Mouse (Mus musculus) midbrain, embryonic 12.5 days (tissue): ENCODE results near the gene Cpne4. TPM values are rescaled to one million over a fixed set of nuclear protein-coding genes. Genes with fewer than 3 reads are reported as not detected.

Source experiments
- ATAC-seq: fragments of 200-750 bp; cut with Nextera tagmentation; 2 replicates; pipeline ENCODE4 v1.8.0; 2017; ENCODE audit warnings: low read depth, moderate TSS enrichment, moderate library complexity; ENCODE audit not compliant: low FRiP score
- H3K27ac ChIP-seq: fragments of 300-500 bp; sonication (generic); replicated peaks from 2 replicates; pipeline ENCODE4 v1.5.1; 2016; ENCODE audit warnings: mild to moderate bottlenecking
- H3K27me3 ChIP-seq: fragments of 300-500 bp; sonication (generic); 2 replicates; pipeline ENCODE4 v1.6.1; 2016; ENCODE audit warnings: mild to moderate bottlenecking
- H3K36me3 ChIP-seq: fragments of 300-500 bp; sonication (generic); 2 replicates; pipeline ENCODE4 v1.6.1; 2016
- H3K4me1 ChIP-seq: fragments of 300-500 bp; sonication (generic); 2 replicates; pipeline ENCODE4 v1.6.1; 2016
- H3K4me2 ChIP-seq: fragments of 300-500 bp; sonication (generic); replicated peaks from 2 replicates; pipeline ENCODE4 v1.6.1; 2016; ENCODE audit warnings: mild to moderate bottlenecking, moderate library complexity
- H3K4me3 ChIP-seq: fragments of 300-500 bp; sonication (generic); 2 replicates; pipeline ENCODE4 v1.5.1; 2016; ENCODE audit warnings: mild to moderate bottlenecking
- H3K9ac ChIP-seq: fragments of 300-500 bp; sonication (generic); replicated peaks from 2 replicates; pipeline ENCODE4 v1.6.1; 2016; ENCODE audit warnings: mild to moderate bottlenecking, moderate library complexity
- H3K9me3 ChIP-seq: fragments of 300-500 bp; sonication (generic); 2 replicates; pipeline ENCODE4 v1.6.1; 2016; ENCODE audit warnings: mild to moderate bottlenecking
- WGBS: fragments of 180-500 bp; shearing (Covaris S2); methylation state at CpG from one replicate; pipeline ENCODE4 v1.1.7; 2016; 5-methylcytosine and 5-hydroxymethylcytosine counted together
- polyA plus RNA-seq: library from polyadenylated mRNA; unstranded; fragments of >200 nt; fragmentation: Nextera tagmentation; extraction: Ambion mirVana; gene quantifications from 2 replicates; pipeline ENCODE4 v1.2.1, GENCODE M21; 2016

The Cpne4 gene
- polyA plus RNA-seq, 1 experiment from 2014 or later: 3.9 TPM

GRCm38 (mm10) chr9:104710831-104711230 lies 163.7 kb downstream of the Cpne4 start:
- no peak for ATAC-seq
- Histone ChIP-seq H3K27ac (no peak overlapping the region), H3K4me2 (no peak overlapping the region), H3K9ac (no peak overlapping the region), H3K9me3 (no peaks in the 10 kb centered on the region), H3K4me1 (no peaks in the 10 kb centered on the region), H3K27me3 (no peaks in the 10 kb centered on the region), H3K36me3 (no peaks in the 10 kb centered on the region), H3K4me3 (no peak overlapping the region)
- 87% methylated on average over 5 of the region's 5 CpGs for WGBS

GRCm38 (mm10) chr9:104725311-104725710 lies 178.2 kb downstream of the Cpne4 start:
- Histone ChIP-seq H3K27me3 (no peaks in the 10 kb centered on the region), H3K4me2 (no peak overlapping the region), H3K4me1 (no peaks in the 10 kb centered on the region), H3K27ac (no peak overlapping the region), H3K4me3 (no peak overlapping the region), H3K36me3 (no peaks in the 10 kb centered on the region), H3K9me3 (0 out of 2 replicates have a peak, but pooled peaks cover 8% of the 10 kb centered on the region), H3K9ac (no peak overlapping the region)
- WGBS: 90% methylated on average over 2 of the region's 2 CpGs
- no peak for ATAC-seq

- Histone ChIP-seq H3K4me2 (no peak overlapping the region), H3K9ac (no peak overlapping the region), H3K4me3 (no peak overlapping the region), H3K27ac (no peak overlapping the region), H3K9me3 (no peaks in the 10 kb centered on the region), H3K36me3 (no peaks in the 10 kb centered on the region), H3K4me1 (no peaks in the 10 kb centered on the region), H3K27me3 (no peaks in the 10 kb centered on the region)
- no peak for ATAC-seq
- 85% methylated on average over 14 of the region's 14 CpGs for WGBS
Observed at GRCm38 (mm10) chr9:104742661-104743380, 195.7 kb downstream of the Cpne4 start.

- Histone ChIP-seq H3K27ac (no peak overlapping the region), H3K4me2 (no peak overlapping the region), H3K9me3 (no peaks in the 10 kb centered on the region), H3K36me3 (no peaks in the 10 kb centered on the region), H3K27me3 (no peaks in the 10 kb centered on the region), H3K4me1 (no peaks in the 10 kb centered on the region), H3K9ac (no peak overlapping the region), H3K4me3 (no peak overlapping the region)
- WGBS: 89% methylated on average over 14 of the region's 14 CpGs
- no peak for ATAC-seq
Observed at GRCm38 (mm10) chr9:104755519-104755918, 208.4 kb downstream of the Cpne4 start.

GRCm38 (mm10) chr9:104760031-104760430 lies 212.9 kb downstream of the Cpne4 start:
- no peaks in the 10 kb centered on the region for H3K27me3 ChIP-seq
- H3K9me3 ChIP-seq: no peaks in the 10 kb centered on the region
- H3K4me1 ChIP-seq: no peaks in the 10 kb centered on the region
- ATAC-seq: no peak
- WGBS: 90% methylated on average over 7 of the region's 7 CpGs
- H3K27ac ChIP-seq: no peak overlapping the region
- H3K36me3 ChIP-seq: no peaks in the 10 kb centered on the region
- no peak overlapping the region for H3K4me2 ChIP-seq
- H3K9ac ChIP-seq: no peak overlapping the region
- H3K4me3 ChIP-seq: no peak overlapping the region

GRCm38 (mm10) chr9:104776198-104776815 lies 229.2 kb downstream of the Cpne4 start:
- Histone ChIP-seq H3K4me3 (no peak overlapping the region), H3K4me2 (no peak overlapping the region), H3K9ac (no peak overlapping the region), H3K36me3 (no peaks in the 10 kb centered on the region), H3K27ac (no peak overlapping the region), H3K9me3 (no peaks in the 10 kb centered on the region), H3K4me1 (no peaks in the 10 kb centered on the region), H3K27me3 (no peaks in the 10 kb centered on the region)
- no peak for ATAC-seq
- 84% methylated on average over 7 of the region's 7 CpGs for WGBS

- ATAC-seq: no peak
- Histone ChIP-seq H3K4me1 (no peaks in the 10 kb centered on the region), H3K4me3 (no peak overlapping the region), H3K9me3 (no peaks in the 10 kb centered on the region), H3K27me3 (no peaks in the 10 kb centered on the region), H3K4me2 (no peak overlapping the region), H3K27ac (no peak overlapping the region), H3K9ac (no peak overlapping the region), H3K36me3 (no peaks in the 10 kb centered on the region)
- 76% methylated on average over 3 of the region's 3 CpGs for WGBS
Observed at GRCm38 (mm10) chr9:104777135-104777534, 230.0 kb downstream of the Cpne4 start.

GRCm38 (mm10) chr9:104777780-104778179 lies 230.7 kb downstream of the Cpne4 start:
- Histone ChIP-seq H3K27me3 (no peaks in the 10 kb centered on the region), H3K36me3 (no peaks in the 10 kb centered on the region), H3K4me3 (no peak overlapping the region), H3K27ac (no peak overlapping the region), H3K9me3 (no peaks in the 10 kb centered on the region), H3K4me1 (no peaks in the 10 kb centered on the region), H3K9ac (no peak overlapping the region), H3K4me2 (no peak overlapping the region)
- no peak for ATAC-seq
- 70% methylated on average over 5 of the region's 5 CpGs for WGBS

GRCm38 (mm10) chr9:104796601-104797000 lies 249.5 kb downstream of the Cpne4 start:
- Histone ChIP-seq H3K27me3 (no peaks in the 10 kb centered on the region), H3K9me3 (no peaks in the 10 kb centered on the region), H3K4me2 (no peak overlapping the region), H3K36me3 (no peaks in the 10 kb centered on the region), H3K27ac (no peak overlapping the region), H3K4me3 (no peak overlapping the region), H3K4me1 (no peaks in the 10 kb centered on the region), H3K9ac (no peak overlapping the region)
- no peak for ATAC-seq
- WGBS: 15% methylated on average over 2 of the region's 2 CpGs

GRCm38 (mm10) chr9:104804776-104805175 lies 257.7 kb downstream of the Cpne4 start:
- no peaks in the 10 kb centered on the region for H3K4me1 ChIP-seq
- no peak overlapping the region for H3K4me2 ChIP-seq
- no peaks in the 10 kb centered on the region for H3K27me3 ChIP-seq
- no peak overlapping the region for H3K4me3 ChIP-seq
- no peaks in the 10 kb centered on the region for H3K36me3 ChIP-seq
- no peak overlapping the region for H3K27ac ChIP-seq
- no peak for ATAC-seq
- no peak overlapping the region for H3K9ac ChIP-seq
- no peaks in the 10 kb centered on the region for H3K9me3 ChIP-seq
- whole genome bisulfite sequencing: 79% methylated on average over 4 of the region's 4 CpGs

- H3K27ac ChIP-seq: no peak overlapping the region
- 87% methylated on average over 2 of the region's 2 CpGs for WGBS
- no peak overlapping the region for H3K4me2 ChIP-seq
Observed at GRCm38 (mm10) chr9:104814681-104815080, 267.6 kb downstream of the Cpne4 start.

GRCm38 (mm10) chr9:104828646-104829045 lies 281.6 kb downstream of the Cpne4 start:
- Histone ChIP-seq H3K9ac (no peak overlapping the region), H3K4me2 (no peak overlapping the region), H3K27ac (no peak overlapping the region), H3K4me1 (no peaks in the 10 kb centered on the region), H3K4me3 (no peak overlapping the region), H3K36me3 (no peaks in the 10 kb centered on the region), H3K9me3 (no peaks in the 10 kb centered on the region), H3K27me3 (no peaks in the 10 kb centered on the region)
- no peak for ATAC-seq
- 64% methylated on average over 3 of the region's 3 CpGs for WGBS

More at GRCm38 (mm10) chr9:104814681-104815080, 267.6 kb downstream of the Cpne4 start:
- Histone ChIP-seq H3K36me3 (no peaks in the 10 kb centered on the region), H3K9me3 (no peaks in the 10 kb centered on the region), H3K9ac (no peak overlapping the region), H3K27me3 (no peaks in the 10 kb centered on the region), H3K4me1 (no peaks in the 10 kb centered on the region), H3K4me3 (no peak overlapping the region)
- no peak for ATAC-seq
